In the genomic region with DNA sequence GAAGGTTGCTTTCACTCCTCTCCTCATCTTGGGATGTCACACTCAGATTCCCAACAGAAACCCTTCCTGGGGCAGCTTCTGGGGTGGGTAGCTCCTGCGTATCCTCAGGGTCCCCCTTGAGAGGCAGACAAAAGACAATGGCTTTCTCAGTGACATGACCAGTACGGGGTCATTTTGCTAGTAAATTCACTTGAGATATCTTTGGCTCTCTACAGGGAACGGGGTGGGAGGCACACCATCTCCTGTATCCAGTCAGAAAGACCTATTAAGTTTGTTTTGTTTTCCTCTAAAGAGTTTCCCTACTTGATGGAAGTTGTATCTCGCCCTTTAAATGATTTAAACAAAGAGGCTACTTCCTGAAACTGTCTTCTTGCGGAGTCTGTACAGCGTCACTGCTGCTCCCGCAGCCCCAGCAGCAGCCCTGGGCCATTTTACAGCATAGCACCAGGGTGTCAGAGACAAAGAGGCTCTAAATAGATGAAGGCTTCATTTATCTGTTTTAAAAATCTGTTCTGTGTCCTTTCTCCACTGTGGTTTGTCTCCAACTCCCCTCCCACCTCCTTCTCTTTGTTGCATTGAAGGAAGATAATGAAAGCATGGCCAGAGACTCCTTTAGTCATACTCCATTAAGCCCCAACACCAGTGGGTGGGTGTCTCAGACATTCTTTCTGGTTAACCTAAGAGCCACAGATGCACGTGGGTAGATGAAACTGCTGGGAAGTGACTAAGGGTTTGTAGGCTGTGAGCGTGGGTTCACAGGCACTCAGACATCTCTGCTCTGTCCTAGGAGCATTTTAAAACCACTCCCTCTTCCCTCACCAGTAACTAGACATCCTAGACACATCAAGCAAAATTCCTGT, we compare ENCODE assay signal across 11 mouse cellular contexts. TPM values are rescaled to one million over a fixed set of nuclear protein-coding genes. Genes with fewer than 3 reads are reported as not detected.
DNase-seq lines count a peak whose midpoint lies in the region; ATAC-seq lines count a peak whose summit lies in the region.
"Had no signal": no experiment of that assay in that cellular context is flagged by ENCODE, and none has a peak within 500 bp of the region (broad histone marks: within the 10 kb centered on the region; RNA-seq: fewer than 3 reads in every experiment).

No protein-coding gene starts in this region.

- no peaks in the 10 kb centered on the region for H3K27me3 ChIP-seq in heart, embryonic 14.5 days (ENCODE audit: control insufficient read depth, insufficient read depth, low read length)
- H3K27me3 ChIP-seq: forebrain, embryonic 12.5 days had no signal

- intact Hi-C loops in heart, postnatal 14 days (cut with DNase I), result no loop called here

- no peak overlapping the region for H3K9ac ChIP-seq in heart, embryonic 14.5 days (ENCODE audit: low read length)
- H3K9ac ChIP-seq: forebrain, embryonic 12.5 days had no signal

- peak overlapping the region; percentile 39 to 50 for H3K27ac ChIP-seq in heart, embryonic 14.5 days (replicated peaks in 1 of 2; ENCODE audit: control insufficient read depth in 1 of 2, insufficient read depth in 1 of 2, low read depth in 2 of 2, low read length in 2 of 2)
- H3K27ac ChIP-seq: forebrain, embryonic 12.5 days had no signal

- no peak for DNase-seq in heart, postnatal 14 days
- peak; percentile 9 for DNase-seq in thymus, postnatal 4 days
- no peak for DNase-seq in thymus, postnatal 0 days (ENCODE audit: low spot score)
- DNase-seq in layer of hippocampus, postnatal 36 days, result peak; percentile 38 to 42
- DNase-seq in testis, postnatal 14 days (ENCODE audit: low spot score), result no peak
- DNase-seq in adrenal gland, postnatal 4 days (ENCODE audit: low spot score in 2 of 2), result no peak
- DNase-seq in kidney, adult 11 months, result no peak
- DNase-seq: thymus, postnatal 14 days had no signal

- no peak overlapping the region for H3K4me2 ChIP-seq in heart, embryonic 14.5 days (ENCODE audit: low read length)
- H3K4me2 ChIP-seq: forebrain, embryonic 12.5 days; midbrain, embryonic 11.5 days had no signal

- WGBS in heart, embryonic 14.5 days, result 33% methylated on average over 9 of the region's 9 CpGs

- H3K4me1 ChIP-seq in heart, embryonic 14.5 days (ENCODE audit: control insufficient read depth in 2 of 2, insufficient read depth in 2 of 2, low read length in 2 of 2), result peaks cover 2 to 10% of the 10 kb centered on the region in 2 experiments; a peak in 2 of 4 replicates

- ATAC-seq in heart, embryonic 14.5 days (ENCODE audit: insufficient number of reproducible peaks, insufficient read depth, low FRiP score, low read depth), result peak; percentile 66; the same call in 1 of the 2 replicates

- peaks cover 79% of the 10 kb centered on the region for H3K36me3 ChIP-seq in heart, embryonic 14.5 days (ENCODE audit: control insufficient read depth, insufficient read depth, low read length)

- no peak overlapping the region for H3K4me3 ChIP-seq in heart, embryonic 14.5 days (ENCODE audit: control insufficient read depth in 1 of 2, insufficient read depth in 1 of 2, low read depth in 1 of 2, low read length in 2 of 2)
- H3K4me3 ChIP-seq: forebrain, embryonic 12.5 days had no signal

- no peaks in the 10 kb centered on the region for H3K9me3 ChIP-seq in heart, embryonic 14.5 days (ENCODE audit: control insufficient read depth, low read length)
- H3K9me3 ChIP-seq: forebrain, embryonic 12.5 days had no signal

RNA-seq across cellular contexts. Expression of gene Cnot11, which starts 21.0 kb away (rescaled TPM):
- polyA plus RNA-seq in heart, embryonic 14.5 days (2014; fragmentation: Nextera tagmentation; extraction: Ambion mirVana), result 21.9 and 23.6 TPM in 2 replicates
- 10 to 100 TPM; 14.7 to 15.7 TPM for total RNA-seq in heart, postnatal 14 days (2021)
- 24.3 and 24.6 TPM in 2 replicates for polyA plus RNA-seq in thymus, postnatal 0 days (2015; fragmentation: Nextera tagmentation; extraction: Ambion mirVana)
- 10 to 100 TPM; 22.5 to 22.8 TPM for total RNA-seq in layer of hippocampus, postnatal 36 days (2021)
- 10 to 100 TPM; 26.3 to 28.7 TPM for total RNA-seq in adrenal gland, postnatal 4 days (2021)

RNA-seq across cellular contexts. Expression of gene Rnf149, which starts 21.4 kb away (rescaled TPM):
- 21.1 and 22.1 TPM in 2 replicates for polyA plus RNA-seq in heart, embryonic 14.5 days (2014; fragmentation: Nextera tagmentation; extraction: Ambion mirVana)
- total RNA-seq in heart, postnatal 14 days (2021), result 10 to 100 TPM; 10.8 to 11.5 TPM
- 10.6 and 18.3 TPM in 2 replicates for polyA plus RNA-seq in thymus, postnatal 0 days (2015; fragmentation: Nextera tagmentation; extraction: Ambion mirVana)
- total RNA-seq in layer of hippocampus, postnatal 36 days (2021), result 10 to 100 TPM; 32.3 to 34.8 TPM
- 10 to 100 TPM; 49.6 to 57.4 TPM for total RNA-seq in adrenal gland, postnatal 4 days (2021)

Comparison
In these comparisons a context has a peak if more than half of its experiments do, and no peak if none do; other contexts are left out.
1. DNase-seq: peak in thymus, postnatal 4 days (single experiment) and layer of hippocampus, postnatal 36 days (2 of 2); none in heart, postnatal 14 days (0 of 2), thymus, postnatal 0 days (single experiment), testis, postnatal 14 days (single experiment), adrenal gland, postnatal 4 days (0 of 2) and kidney, adult 11 months (single experiment).